8 mouse cellular contexts compared by ENCODE assay signal in genomic region chr5:112848586-112849280, GRCm38 (mm10). TPM values are rescaled to one million over a fixed set of nuclear protein-coding genes. Genes with fewer than 3 reads are reported as not detected.
DNase-seq lines count a peak whose midpoint lies in the region; ATAC-seq and TF ChIP-seq lines count a peak whose summit lies in the region.

No protein-coding gene starts in this region.

- no peak for TF ChIP-seq POLR2A in spleen, adult 2 months (IDR thresholded peaks at IDR 0.05; ENCODE audit: low read depth, low read length)
- TF ChIP-seq POLR2A in kidney, adult 2 months (IDR thresholded peaks at IDR 0.05; ENCODE audit: low read depth, low read length): no peak

- H3K9ac ChIP-seq in liver, embryonic 14.5 days (replicated peaks): no peak overlapping the region
- H3K9ac ChIP-seq in neural tube, embryonic 13.5 days: peak overlapping the region; percentile 27; the same call in 1 of the 2 replicates

- no peaks in the 10 kb centered on the region for H3K9me3 ChIP-seq in liver, embryonic 14.5 days (ENCODE audit: control insufficient read depth, low read length)
- no peaks in the 10 kb centered on the region for H3K9me3 ChIP-seq in neural tube, embryonic 13.5 days

- H3K27me3 ChIP-seq in spleen, adult 2 months (ENCODE audit: control insufficient read depth, insufficient read depth, low read length): no peaks in the 10 kb centered on the region
- H3K27me3 ChIP-seq in kidney, adult 2 months (replicated peaks; ENCODE audit: control insufficient read depth, insufficient read depth, low read length): no peaks in the 10 kb centered on the region
- no peaks in the 10 kb centered on the region for H3K27me3 ChIP-seq in liver, embryonic 14.5 days (ENCODE audit: control insufficient read depth, insufficient read depth, low read length)
- H3K27me3 ChIP-seq in neural tube, embryonic 13.5 days: peaks cover 12% of the 10 kb centered on the region

- no peaks in the 10 kb centered on the region for H3K36me3 ChIP-seq in spleen, adult 2 months (ENCODE audit: control insufficient read depth, insufficient read depth, low read length)
- no peaks in the 10 kb centered on the region for H3K36me3 ChIP-seq in kidney, adult 2 months (ENCODE audit: control insufficient read depth, insufficient read depth, low read length)
- H3K36me3 ChIP-seq in liver, embryonic 14.5 days (replicated peaks; ENCODE audit: control insufficient read depth, insufficient read depth, low read depth): no peaks in the 10 kb centered on the region
- H3K36me3 ChIP-seq in neural tube, embryonic 13.5 days: no peaks in the 10 kb centered on the region

- no peak for TF ChIP-seq EP300 in liver, embryonic 14.5 days (IDR thresholded peaks at IDR 0.05; ENCODE audit: low read depth)

- H3K27ac ChIP-seq in spleen, adult 2 months (ENCODE audit: insufficient read depth, low read length): no peak overlapping the region
- H3K27ac ChIP-seq in kidney, adult 2 months (ENCODE audit: insufficient read depth, low read depth, low read length): no peak overlapping the region
- no peak overlapping the region for H3K27ac ChIP-seq in liver, embryonic 14.5 days
- 0 out of 2 replicates have a peak overlapping the region, but pooled peaks have one; percentile 35 for H3K27ac ChIP-seq in neural tube, embryonic 13.5 days (replicated peaks)

- TF ChIP-seq CTCF in spleen, adult 2 months (IDR thresholded peaks at IDR 0.05; ENCODE audit: extremely low read depth, insufficient read depth, insufficient read length, insufficient replicate concordance): 0 out of 2 replicates have a peak, but pooled peaks have one; percentile 17
- peak; percentile 60 for TF ChIP-seq CTCF in kidney, adult 2 months (conservative IDR thresholded peaks at IDR 0.05; ENCODE audit: insufficient read depth, insufficient read length, low read depth, low read length)
- peak; percentile 71 for TF ChIP-seq CTCF in liver, embryonic 14.5 days (IDR thresholded peaks at IDR 0.05; ENCODE audit: low read depth)

- DNase-seq in spleen, adult 2 months (ENCODE audit: low read depth in 1 of 2, low spot score in 2 of 2): no peak
- no peak for DNase-seq in spleen, adult 12 weeks (ENCODE audit: low spot score)
- peak; percentile 51 to 73 for DNase-seq in cerebellum, postnatal 4 days (ENCODE audit: low spot score in 2 of 2)
- DNase-seq in gastrocnemius, postnatal 10 days: peak; percentile 68
- DNase-seq in kidney, adult 2 months: peak; percentile 55
- no peak for DNase-seq in liver, embryonic 14.5 days (ENCODE audit: low read depth in 3 of 3, low spot score in 3 of 3)
- no peak for DNase-seq in c-Kit-positive CD71-positive TER-119-positive erythroid progenitor cells, embryonic 14.5 days (ENCODE audit: low spot score)

- ATAC-seq in liver, embryonic 14.5 days (ENCODE audit: insufficient read depth): no peak
- ATAC-seq in neural tube, embryonic 13.5 days (ENCODE audit: low read depth): 0 out of 2 replicates have a peak, but pooled peaks have one; percentile 28

- H3K4me1 ChIP-seq in spleen, adult 2 months (ENCODE audit: control insufficient read depth, insufficient read depth, insufficient read length): no peaks in the 10 kb centered on the region
- H3K4me1 ChIP-seq in kidney, adult 2 months (ENCODE audit: control insufficient read depth, insufficient read depth, low read length): no peaks in the 10 kb centered on the region
- no peaks in the 10 kb centered on the region for H3K4me1 ChIP-seq in liver, embryonic 14.5 days (replicated peaks; ENCODE audit: control insufficient read depth in 2 of 2, insufficient read depth in 2 of 2, low read length in 1 of 2)
- H3K4me1 ChIP-seq in neural tube, embryonic 13.5 days (replicated peaks): peaks cover 78% of the 10 kb centered on the region

- H3K4me2 ChIP-seq in liver, embryonic 14.5 days (ENCODE audit: low read depth): no peak overlapping the region
- peak overlapping the region; percentile 31 for H3K4me2 ChIP-seq in neural tube, embryonic 13.5 days

- no peak overlapping the region for H3K4me3 ChIP-seq in spleen, adult 2 months (ENCODE audit: extremely low read depth, insufficient read depth, insufficient read length)
- H3K4me3 ChIP-seq in kidney, adult 2 months (ENCODE audit: insufficient read depth, low read depth, low read length): no peak overlapping the region
- no peak overlapping the region for H3K4me3 ChIP-seq in liver, embryonic 14.5 days (ENCODE audit: insufficient read depth in 1 of 2, low read depth in 2 of 2, low read length in 2 of 2)
- H3K4me3 ChIP-seq in neural tube, embryonic 13.5 days: no peak overlapping the region

- 14% methylated on average over 16 of the region's 16 CpGs for WGBS in spleen, adult 2 months
- WGBS in kidney, adult 2 months: 9% methylated on average over 16 of the region's 16 CpGs
- WGBS in liver, embryonic 14.5 days (ENCODE audit: insufficient replicate concordance): 3% methylated on average over 16 of the region's 16 CpGs
- 3% methylated on average over 16 of the region's 16 CpGs for WGBS in neural tube, embryonic 13.5 days

RNA-seq across cellular contexts. Expression of gene Myo18b, which starts 47.4 kb away (rescaled TPM):
- 0.74 and 0.88 TPM in 2 replicates for polyA plus RNA-seq in spleen, adult 2 months (2012; rRNA removed)
- 100 to 1,000 TPM; 327 to 359 TPM for total RNA-seq in gastrocnemius, postnatal 10 days (2021)
- 0.12 and 1.2 TPM in 2 replicates for polyA plus RNA-seq in kidney, adult 2 months (2012; rRNA removed)
- 0.02 and 0.03 TPM in 2 replicates for polyA plus RNA-seq in liver, embryonic 14.5 days (2012; rRNA removed)
- not detected in 2 replicates for polyA plus RNA-seq in liver, embryonic 14.5 days (2014; fragmentation: Nextera tagmentation; extraction: Ambion mirVana)
- 1.4 and 1.5 TPM in 2 replicates for polyA plus RNA-seq in neural tube, embryonic 13.5 days (2015; fragmentation: Nextera tagmentation; extraction: Ambion mirVana)

Comparison
In these comparisons a context has a peak if more than half of its experiments do, and no peak if none do; other contexts are left out.
1. DNase-seq: peak in cerebellum, postnatal 4 days (2 of 2), gastrocnemius, postnatal 10 days (single experiment) and kidney, adult 2 months (single experiment); none in spleen, adult 2 months (0 of 2), spleen, adult 12 weeks (single experiment), liver, embryonic 14.5 days (0 of 3) and c-Kit-positive CD71-positive TER-119-positive erythroid progenitor cells, embryonic 14.5 days (single experiment).
2. CTCF ChIP-seq: peak in every context shown above with its lines; median percentile 71 in liver, embryonic 14.5 days; 60 in kidney, adult 2 months; 17 in spleen, adult 2 months.